Mouse (Mus musculus): ENCODE measurements around the gene Pid1.

Pid1 gene

DNA sequence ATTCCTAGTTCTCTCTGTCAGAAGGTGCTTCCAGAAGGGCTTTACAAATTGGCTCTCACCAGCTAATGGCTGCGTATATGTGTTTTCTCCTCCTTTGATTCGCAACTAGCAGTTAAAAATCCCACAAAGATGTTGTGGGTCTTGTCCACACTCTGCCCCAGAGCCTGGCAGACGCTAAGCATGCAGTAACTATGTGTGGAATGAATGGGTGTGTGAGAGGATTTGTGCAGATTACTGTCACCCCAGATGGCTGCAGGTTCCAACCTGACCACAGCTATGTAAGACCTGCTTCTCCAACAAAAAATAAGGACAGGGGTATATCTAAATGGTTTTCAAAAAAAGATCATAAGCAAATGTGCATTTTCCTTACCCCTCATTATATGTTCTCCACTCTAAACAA is 206.2 kb downstream of the Pid1 start:
- DNase-seq: no peak

GRCm38 (mm10) chr1:84155585-84155930 is 208.4 kb downstream of the Pid1 start:
- no peak for DNase-seq

DNA sequence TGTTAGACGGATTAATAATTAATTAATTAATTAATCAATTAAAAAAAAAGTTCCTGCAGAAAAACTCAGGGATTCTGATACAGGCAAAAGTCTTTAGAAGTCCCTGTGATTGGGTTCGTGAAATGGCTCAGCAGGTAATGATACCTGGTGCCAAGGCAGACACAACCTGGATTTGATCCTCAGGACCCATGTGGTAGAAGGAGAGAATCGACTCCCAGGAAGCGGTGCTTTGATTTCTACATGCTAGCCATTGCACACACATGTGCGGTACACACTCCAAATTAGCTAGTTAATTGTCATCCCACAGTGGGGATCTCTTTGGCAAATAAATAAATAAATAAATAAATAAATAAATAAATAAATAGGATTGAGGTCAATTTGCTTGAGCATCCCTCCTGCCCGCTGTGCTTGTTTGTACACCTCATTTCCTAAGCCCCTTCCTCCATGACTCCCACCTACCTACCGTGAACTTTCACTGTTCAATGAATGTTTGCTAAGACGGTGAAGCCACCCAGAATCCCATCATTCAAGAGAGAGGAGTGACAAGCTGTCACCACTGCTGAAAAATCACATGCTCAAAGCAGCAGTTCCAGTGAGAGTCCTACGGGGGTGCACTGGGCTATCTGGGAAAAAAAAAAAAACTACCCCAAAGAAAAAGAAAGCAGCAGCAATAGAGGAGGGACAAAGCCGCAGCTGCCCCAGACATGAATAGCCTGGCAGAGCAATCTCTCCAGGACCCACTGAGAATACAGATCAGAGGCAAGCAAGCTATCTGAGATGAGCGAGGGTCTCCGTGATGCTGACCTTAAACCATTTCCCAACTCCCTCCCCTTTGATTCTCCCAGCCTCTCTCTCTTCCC is 209.0 kb downstream of the Pid1 start:
- DNase-seq: no peak

DNA sequence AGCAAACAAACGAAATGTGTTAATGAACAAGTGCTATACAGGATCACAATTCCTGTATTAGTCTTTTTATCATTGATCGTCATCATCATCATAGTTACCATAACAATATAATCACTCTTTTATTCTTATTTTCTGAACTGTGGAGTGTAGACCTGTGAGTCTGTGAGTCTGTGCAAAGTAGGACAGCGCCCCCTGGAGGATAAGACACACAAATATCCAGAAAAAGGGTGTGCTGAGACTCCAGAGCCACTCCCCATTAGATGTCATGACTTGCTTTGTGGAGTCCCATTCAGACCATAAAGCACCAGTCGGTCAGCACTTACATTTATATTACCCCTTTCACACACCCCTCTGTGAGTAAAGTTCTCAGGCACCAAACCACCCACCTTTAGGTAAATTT is 210.0 kb downstream of the Pid1 start:
- peak; percentile 30 for DNase-seq

DNA sequence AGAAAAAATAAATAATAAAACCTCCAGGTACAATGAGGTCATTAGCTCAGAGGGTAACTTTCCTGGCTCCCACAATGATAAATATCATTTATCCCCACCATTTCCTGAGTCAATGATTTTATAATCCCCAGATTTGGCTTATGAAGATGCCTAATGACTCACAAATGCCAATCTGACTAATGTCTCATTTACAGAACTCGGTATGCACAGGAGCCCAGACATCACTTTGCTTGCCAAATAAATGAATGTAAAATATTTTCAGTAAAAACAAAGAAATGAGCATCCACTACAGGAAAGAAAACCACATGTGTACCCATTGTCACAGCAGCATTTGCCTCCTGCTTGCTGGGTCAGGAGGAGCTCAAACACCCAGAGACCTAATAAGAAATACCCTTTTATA is 222.4 kb downstream of the Pid1 start:
- no peak for DNase-seq

GRCm38 (mm10) chr1:84132451-84132850 is 231.5 kb downstream of the Pid1 start:
- no peak for DNase-seq

GRCm38 (mm10) chr1:84131799-84132198 is 232.2 kb downstream of the Pid1 start:
- peak; percentile 28 for DNase-seq

DNA sequence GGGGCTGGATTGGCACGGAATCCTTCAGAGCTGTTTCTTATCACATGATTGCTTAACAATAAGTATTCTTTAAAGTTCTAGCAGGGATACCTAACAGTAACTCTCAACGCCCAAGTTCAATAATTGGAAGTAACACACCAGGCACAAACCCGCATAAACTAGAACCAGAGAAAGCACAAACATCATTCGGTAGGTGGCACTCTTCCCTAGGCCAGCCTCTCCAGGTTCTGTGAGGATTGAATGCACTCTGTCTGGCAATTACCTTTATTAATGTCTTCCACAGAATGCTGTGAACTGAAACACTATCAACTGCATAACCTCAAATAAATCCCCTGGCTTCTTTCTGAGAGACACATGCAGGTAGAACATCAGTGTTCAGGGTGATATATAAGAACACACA is 235.5 kb downstream of the Pid1 start:
- peak; percentile 20 for DNase-seq

DNA sequence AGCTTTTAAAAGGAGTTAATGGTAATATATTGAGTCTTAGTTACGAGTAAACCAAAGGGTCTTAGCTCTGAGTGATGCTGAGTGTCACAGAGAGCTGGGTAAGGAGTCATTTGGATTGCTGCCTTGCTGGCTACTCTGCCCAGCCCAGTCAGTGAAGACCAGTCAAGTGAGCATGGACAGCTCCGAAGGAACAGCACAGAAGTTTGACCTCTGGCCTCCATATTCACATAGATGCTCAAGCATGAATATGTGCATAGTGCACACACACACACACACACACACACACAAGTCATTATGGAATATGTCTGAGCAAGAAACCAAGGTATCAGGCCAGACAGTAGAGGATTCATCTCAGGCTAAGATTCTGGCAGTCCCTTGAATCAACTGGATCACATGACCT is 244.7 kb downstream of the Pid1 start:
- DNase-seq: no peak

DNA sequence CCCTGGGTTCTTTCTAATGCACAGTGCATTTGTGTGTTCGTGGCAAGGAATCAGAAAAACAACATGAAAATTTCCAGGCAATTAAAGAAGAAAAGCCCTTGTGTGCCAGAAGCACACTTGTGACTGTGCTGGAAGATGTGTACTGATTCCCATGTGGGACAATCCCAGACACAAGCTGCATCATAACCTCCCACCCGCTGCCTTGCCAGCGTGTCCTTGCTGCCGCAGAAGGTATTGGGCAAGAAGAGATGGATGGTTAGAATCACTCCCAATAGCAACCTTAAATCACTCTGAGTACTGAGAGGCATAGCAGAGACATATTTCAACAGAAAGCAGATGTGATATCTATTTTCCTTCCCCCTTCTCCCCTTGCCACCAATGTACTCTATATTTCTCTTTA is 257.2 kb downstream of the Pid1 start:
- no peak for DNase-seq

DNA sequence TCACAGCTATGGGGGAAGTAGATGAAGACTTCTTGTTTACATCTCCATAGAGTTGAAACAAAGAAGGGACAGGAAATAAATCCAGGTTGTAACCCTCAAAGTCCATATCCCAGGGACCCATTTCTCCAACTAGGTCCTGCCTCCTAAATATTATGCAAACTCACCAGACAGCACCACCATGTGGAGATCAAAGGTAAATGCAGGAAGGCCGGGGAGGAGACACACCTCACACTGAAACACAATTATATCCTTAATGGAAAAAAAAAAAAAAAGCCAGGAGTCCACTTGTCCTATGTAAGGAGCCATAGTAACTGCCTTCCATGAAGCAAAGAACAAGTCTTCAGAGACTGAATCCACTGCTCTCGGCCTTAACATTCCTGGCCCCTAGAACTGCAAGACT is 261.9 kb downstream of the Pid1 start:
- no peak for DNase-seq

- no peak for DNase-seq
These were observed 266.6 kb downstream of the Pid1 start for GRCm38 (mm10) chr1:84097398-84097797.

- DNase-seq: no peak
These were observed 270.7 kb downstream of the Pid1 start for GRCm38 (mm10) chr1:84093291-84093690.

DNA sequence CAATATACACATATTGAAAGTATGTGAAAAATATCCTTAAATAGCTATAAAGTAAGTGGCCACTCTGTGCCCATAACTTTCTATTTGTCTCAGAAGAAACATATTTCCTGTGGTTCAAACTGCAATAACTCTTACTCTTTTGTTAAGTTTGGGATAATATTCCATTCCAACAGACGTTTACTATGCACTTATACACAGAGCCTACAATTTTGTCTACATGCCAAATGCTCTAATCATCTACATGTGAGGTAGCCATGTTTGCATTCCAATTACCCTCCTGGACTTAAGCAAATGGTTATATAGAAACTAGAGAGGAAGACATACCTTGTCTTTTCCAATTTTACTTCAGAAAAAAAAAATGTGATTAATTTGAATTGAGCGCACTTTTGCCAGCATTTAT is 274.3 kb downstream of the Pid1 start:
- no peak for DNase-seq

DNA sequence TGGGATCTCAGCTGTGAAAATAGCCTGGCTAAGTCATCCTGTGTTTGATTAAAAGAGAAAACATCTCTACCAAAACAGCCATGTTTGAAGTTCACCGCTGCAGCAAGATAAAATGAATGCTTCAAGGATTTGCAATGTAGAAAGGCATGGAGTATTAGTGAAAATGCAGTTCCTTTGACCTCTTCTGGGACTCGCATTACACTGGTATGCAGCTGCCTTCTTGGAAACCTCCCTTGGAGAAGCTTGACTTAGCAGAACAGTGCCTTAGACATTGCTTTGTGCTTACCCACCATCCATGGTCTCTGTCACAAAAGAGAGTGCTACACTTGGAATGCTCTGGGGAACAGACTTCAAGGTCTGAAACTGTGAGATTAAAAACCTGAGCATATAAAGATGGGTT is 276.0 kb downstream of the Pid1 start:
- no peak for DNase-seq

GRCm38 (mm10) chr1:84087325-84087724 is 276.7 kb downstream of the Pid1 start:
- DNase-seq: no peak

GRCm38 (mm10) chr1:84086486-84086885 is 277.5 kb downstream of the Pid1 start:
- DNase-seq: no peak

DNA sequence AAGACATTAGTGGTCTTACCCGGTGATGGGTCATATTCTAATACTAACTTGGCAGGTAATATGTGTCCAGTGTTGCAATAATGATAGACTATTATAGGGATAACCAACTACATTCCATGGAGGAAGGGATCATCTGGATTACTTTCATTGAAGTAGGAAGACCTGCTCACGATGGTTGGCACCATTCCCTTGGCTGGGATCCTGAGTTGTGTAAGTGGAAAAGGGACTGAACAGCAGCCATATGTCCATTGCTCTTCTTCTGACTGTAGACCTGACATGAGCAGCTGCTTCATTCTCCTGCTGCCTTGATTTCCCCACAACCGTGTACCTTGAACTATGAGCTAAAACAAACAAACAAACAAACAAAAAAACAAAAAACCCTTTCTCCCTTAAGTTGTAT is 278.6 kb downstream of the Pid1 start:
- DNase-seq: peak; percentile 16

GRCm38 (mm10) chr1:84079566-84079965 is 284.4 kb downstream of the Pid1 start:
- no peak for DNase-seq

DNA sequence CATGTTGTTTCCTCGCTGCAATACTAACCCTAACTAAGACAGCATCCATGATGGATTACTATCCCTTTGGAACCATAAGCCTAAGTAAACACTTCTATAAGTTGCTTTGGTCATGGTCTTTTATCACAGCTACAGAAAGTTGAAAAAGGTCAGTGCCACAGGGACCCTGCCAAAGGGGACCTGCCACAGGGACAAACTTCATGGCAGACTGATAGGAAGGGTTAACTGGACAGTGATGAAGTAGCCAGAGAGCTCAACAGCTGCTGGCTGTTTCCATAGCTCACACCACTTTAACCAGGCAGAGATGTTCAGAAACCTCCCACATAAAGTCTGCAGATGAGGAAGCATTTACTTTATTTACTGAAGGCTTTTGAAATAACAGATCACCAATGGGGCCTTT is 287.0 kb downstream of the Pid1 start:
- no peak for DNase-seq

- peak; percentile 28 for DNase-seq
These were observed 306.9 kb downstream of the Pid1 start for GRCm38 (mm10) chr1:84056884-84057630.

DNA sequence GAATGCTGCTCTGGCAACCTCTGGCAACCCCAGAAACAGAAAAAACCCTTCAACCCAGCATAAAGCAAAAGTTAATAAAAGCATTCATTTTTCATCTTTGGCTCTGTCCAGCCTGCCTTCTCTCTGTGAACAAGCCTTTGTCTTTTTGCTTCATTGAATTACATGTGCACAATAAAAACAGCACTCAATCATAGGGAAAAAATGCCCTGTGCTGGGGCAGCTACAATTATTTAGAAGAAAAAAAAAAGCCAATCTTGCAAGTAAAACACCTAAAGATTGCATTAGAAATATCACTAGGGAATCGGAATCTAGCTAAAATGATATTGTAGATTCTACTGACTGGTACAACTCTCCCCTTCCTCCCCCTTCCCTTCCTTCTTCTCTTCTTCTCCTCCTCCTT is 307.7 kb downstream of the Pid1 start:
- no peak for DNase-seq

DNA sequence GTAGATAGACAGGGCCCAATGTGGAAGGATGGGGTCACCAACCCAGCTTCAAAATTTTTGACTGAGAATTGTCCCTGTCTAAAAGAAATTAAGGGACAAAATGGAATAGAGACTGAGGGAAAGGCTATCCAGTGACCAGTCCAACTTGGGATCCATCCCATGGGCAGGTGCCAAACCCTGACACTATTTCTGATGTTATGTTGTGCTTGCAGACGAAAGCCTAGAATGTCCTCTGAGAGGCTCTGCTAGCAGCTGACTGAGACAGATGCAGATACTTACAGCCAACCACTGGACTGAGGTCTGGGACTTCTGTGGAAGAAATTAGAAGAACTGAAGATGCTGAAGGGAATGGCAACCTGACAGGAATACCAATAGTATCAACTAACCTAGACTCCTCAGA is 338.2 kb downstream of the Pid1 start:
- no peak for DNase-seq

DNA sequence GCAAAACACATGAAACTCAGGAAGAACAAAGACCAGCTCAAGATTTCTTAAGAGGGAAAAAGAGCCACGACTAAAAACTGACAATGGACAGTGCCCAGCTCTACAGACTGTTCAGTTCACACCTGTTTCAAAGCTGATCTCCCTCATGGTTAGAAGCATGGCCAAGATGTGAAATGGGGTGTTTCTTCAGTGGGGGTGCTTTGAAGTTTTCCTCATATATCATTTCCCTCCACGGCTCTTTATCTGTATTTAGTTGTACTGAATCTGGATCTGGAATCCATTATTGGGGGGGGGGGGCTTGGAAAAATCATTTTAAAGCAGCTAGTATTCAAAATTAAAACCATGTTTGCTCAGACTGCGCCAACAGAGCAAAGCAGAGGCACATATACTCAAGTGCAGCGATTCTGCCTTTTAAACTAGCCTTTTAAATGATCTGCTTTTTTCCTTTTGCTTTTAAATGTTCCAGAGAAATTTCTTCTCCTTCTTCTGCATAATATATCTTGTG is 351.1 kb downstream of the Pid1 start:
- no peak for DNase-seq
